Mouse (Mus musculus): ENCODE results near the gene Ccr3.

DNA sequence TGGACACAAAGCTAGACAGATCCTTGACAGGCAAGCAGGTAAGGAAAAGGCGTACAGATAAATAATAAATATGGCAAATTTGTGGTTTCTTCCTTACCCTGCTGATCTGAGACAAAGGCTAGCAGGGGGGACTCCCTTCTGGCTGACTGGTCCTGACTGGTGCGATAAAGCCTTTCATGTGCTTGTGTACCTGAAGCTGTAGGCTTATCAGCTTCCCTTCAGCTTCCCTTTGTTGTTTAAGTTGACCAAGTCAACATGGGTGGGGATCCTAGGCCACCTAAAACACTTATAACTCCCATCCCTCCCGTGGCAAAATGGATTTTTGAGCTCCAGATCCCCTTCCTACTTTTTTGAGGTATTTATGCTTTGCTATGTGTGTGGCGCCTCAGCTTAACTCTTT, 39.9 kb upstream of the Ccr3 start:
- TF ChIP-seq CTCF (IDR thresholded peaks at IDR 0.05; ENCODE audit: low read depth) (no peak), EP300 (IDR thresholded peaks at IDR 0.05; ENCODE audit: low read depth) (no peak)
